Mouse (Mus musculus) embryonic fibroblast, embryonic 13.5 days (primary cell): ENCODE measurements around the gene Gm10842.

Experiments used
- CTCF ChIP-seq: IDR thresholded peaks from 2 replicates; pipeline ENCODE4 v1.5.1; 2011; ENCODE audit warnings: mild to moderate bottlenecking, control low read depth, low read length, moderate library complexity, borderline replicate concordance; ENCODE audit not compliant: insufficient read depth
- POLR2A ChIP-seq: IDR thresholded peaks from 2 replicates; pipeline ENCODE4 v1.6.1; 2011; ENCODE audit warnings: low read depth, mild to moderate bottlenecking, control low read depth, low read length, moderate library complexity

- TF ChIP-seq CTCF (no peak), POLR2A (no peak)
Measured at GRCm38 (mm10) chr11:105117814-105118213, 28.9 kb upstream of the Gm10842 start.
